Mouse (Mus musculus) ES-E14 (cell line): ENCODE data around the gene Prrx2.

Experiments
- HCFC1 ChIP-seq: IDR thresholded peaks from 2 replicates; pipeline ENCODE4 v1.6.1; 2012; ENCODE audit warnings: low read length, inconsistent platforms, borderline replicate concordance; ENCODE audit not compliant: insufficient read depth
- MAFK ChIP-seq: IDR thresholded peaks from 2 replicates; pipeline ENCODE4 v1.6.1; 2014; ENCODE audit warnings: mild to moderate bottlenecking, low read depth, low read length, inconsistent platforms; ENCODE audit not compliant: insufficient read depth
- ZC3H11A ChIP-seq: IDR thresholded peaks from 2 replicates; pipeline ENCODE4 v1.6.1; 2012; ENCODE audit warnings: low read depth, mild to moderate bottlenecking, inconsistent platforms, low read length, borderline replicate concordance
- ZNF384 ChIP-seq: IDR thresholded peaks from 2 replicates; pipeline ENCODE4 v1.6.1; 2012; ENCODE audit warnings: low read depth, low read length, inconsistent platforms

DNA sequence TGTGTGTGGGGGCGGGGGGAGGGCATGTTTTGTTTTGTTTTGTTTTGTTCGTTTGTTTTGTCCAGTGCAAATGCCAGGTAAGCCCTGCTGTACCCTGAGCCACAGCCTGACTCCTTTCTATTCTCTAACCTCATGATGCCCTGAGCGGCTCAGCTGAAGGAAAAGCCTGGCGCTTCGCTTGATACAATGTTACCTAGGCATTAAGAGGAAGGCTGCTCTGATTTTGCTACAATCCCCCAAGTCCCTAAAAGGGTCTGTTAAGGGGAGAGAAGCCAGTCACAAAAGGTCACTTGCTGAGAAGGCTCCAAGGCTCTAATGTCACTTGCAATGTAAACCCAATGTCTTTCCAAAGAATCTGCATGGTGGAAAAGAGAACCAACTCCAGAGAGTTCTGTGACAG, 80.6 kb downstream of the Prrx2 start:
- no peak for TF ChIP-seq ZNF384
- TF ChIP-seq ZC3H11A, result no peak
- TF ChIP-seq HCFC1, result no peak
- no peak for TF ChIP-seq MAFK
